16 mouse cellular contexts compared by ENCODE assay signal in genomic region chr10:61356095-61356494, GRCm38 (mm10). TPM values are rescaled to one million over a fixed set of nuclear protein-coding genes. Genes with fewer than 3 reads are reported as not detected.
DNase-seq lines count a peak whose midpoint lies in the region; ATAC-seq and TF ChIP-seq lines count a peak whose summit lies in the region.
"Had no signal": no experiment of that assay in that cellular context is flagged by ENCODE, and none has a peak within 500 bp of the region (broad histone marks: within the 10 kb centered on the region; RNA-seq: fewer than 3 reads in every experiment).

No protein-coding gene starts in this region.

- 0 out of 2 replicates have a peak, but pooled peaks have one; percentile 6 for TF ChIP-seq CTCF in liver, adult 2 months (IDR thresholded peaks at IDR 0.05; ENCODE audit: low read depth, low read length)
- peak; percentile 93 for TF ChIP-seq CTCF in E14TG2a.4 (conservative IDR thresholded peaks at IDR 0.05; ENCODE audit: low read length)

- H3K9me3 ChIP-seq in liver, embryonic 11.5 days (ENCODE audit: control insufficient read depth, low read length): no peaks in the 10 kb centered on the region
- 0 out of 2 replicates have a peak, but pooled peaks cover 7% of the 10 kb centered on the region for H3K9me3 ChIP-seq in E14TG2a.4 (ENCODE audit: low read length)
- H3K9me3 ChIP-seq: kidney, embryonic 15.5 days; limb, embryonic 13.5 days had no signal

- WGBS in liver, adult 2 months: 97% methylated on average over 5 of the region's 5 CpGs
- 95% methylated on average over 5 of the region's 5 CpGs for WGBS in liver, embryonic 11.5 days

- no peak overlapping the region for H3K4me3 ChIP-seq in liver, adult 2 months (ENCODE audit: insufficient read depth, low read depth, low read length)
- H3K4me3 ChIP-seq in liver, embryonic 11.5 days (ENCODE audit: low read depth, low read length): no peak overlapping the region
- H3K4me3 ChIP-seq in E14TG2a.4 (replicated peaks; ENCODE audit: low read length): peak overlapping the region; percentile 71
- H3K4me3 ChIP-seq: erythroblast, embryonic 14.5 days; heart, embryonic 12.5 days; hindbrain, embryonic 10.5 days; kidney, embryonic 15.5 days; limb, embryonic 13.5 days had no signal

- H3K4me2 ChIP-seq in liver, embryonic 11.5 days: no peak overlapping the region
- H3K4me2 ChIP-seq: heart, embryonic 12.5 days; kidney, embryonic 15.5 days; limb, embryonic 13.5 days had no signal

- DNase-seq in adrenal gland, postnatal 14 days: peak; percentile 8
- DNase-seq in adrenal gland, postnatal 4 days (ENCODE audit: low spot score in 2 of 2): no peak
- no peak for DNase-seq in liver, adult 2 months (ENCODE audit: extremely low read depth, low read depth, low spot score)
- DNase-seq in liver, embryonic 11.5 days (ENCODE audit: low spot score): no peak
- peak; percentile 22 for DNase-seq in c-Kit-positive CD71-positive TER-119-positive erythroid progenitor cells, embryonic 14.5 days (ENCODE audit: low spot score)
- no peak for DNase-seq in right cerebral cortex, postnatal 14 days
- no peak for DNase-seq in cerebellum, adult 11-12 months
- DNase-seq: layer of hippocampus, postnatal 36 days had no signal

- no peaks in the 10 kb centered on the region for H3K4me1 ChIP-seq in liver, adult 2 months (ENCODE audit: control insufficient read depth, insufficient read depth, low read length)
- no peaks in the 10 kb centered on the region for H3K4me1 ChIP-seq in liver, embryonic 11.5 days (replicated peaks; ENCODE audit: control insufficient read depth, insufficient read depth, low read length)
- H3K4me1 ChIP-seq in E14TG2a.4 (replicated peaks; ENCODE audit: low read depth, low read length): peaks cover 88% of the 10 kb centered on the region

- no peak overlapping the region for H3K9ac ChIP-seq in liver, adult 2 months (ENCODE audit: low read depth, low read length)
- H3K9ac ChIP-seq in liver, embryonic 11.5 days (ENCODE audit: low read depth, low read length): no peak overlapping the region
- H3K9ac ChIP-seq: heart, embryonic 12.5 days; kidney, embryonic 15.5 days; limb, embryonic 13.5 days had no signal

- ATAC-seq in liver, embryonic 11.5 days (replicated peaks; ENCODE audit: low FRiP score): no peak

- peaks cover 3% of the 10 kb centered on the region; the same call in 1 of the 2 replicates for H3K36me3 ChIP-seq in liver, adult 2 months (ENCODE audit: control insufficient read depth, insufficient read depth, low read length)
- peaks cover 5% of the 10 kb centered on the region; the same call in 1 of the 2 replicates for H3K36me3 ChIP-seq in liver, embryonic 11.5 days (ENCODE audit: control insufficient read depth, insufficient read depth, low read length)
- H3K36me3 ChIP-seq in E14TG2a.4 (ENCODE audit: insufficient read depth, low read length): peaks cover 68% of the 10 kb centered on the region

- peaks cover 4% of the 10 kb centered on the region; the same call in 1 of the 2 replicates for H3K79me2 ChIP-seq in liver, adult 2 months (ENCODE audit: control insufficient read depth, insufficient read depth, low read length)

- no peak overlapping the region for H3K27ac ChIP-seq in liver, adult 2 months (replicated peaks; ENCODE audit: insufficient read depth, low read depth, low read length)
- no peak overlapping the region for H3K27ac ChIP-seq in liver, embryonic 11.5 days (ENCODE audit: low read depth, low read length)
- H3K27ac ChIP-seq: hindbrain, embryonic 10.5 days; kidney, embryonic 15.5 days; limb, embryonic 13.5 days had no signal

- H3K27me3 ChIP-seq in liver, adult 2 months (ENCODE audit: control insufficient read depth, insufficient read depth, low read length): no peaks in the 10 kb centered on the region
- H3K27me3 ChIP-seq in liver, embryonic 11.5 days (replicated peaks; ENCODE audit: control insufficient read depth, insufficient read depth, low read length): no peaks in the 10 kb centered on the region
- no peaks in the 10 kb centered on the region for H3K27me3 ChIP-seq in E14TG2a.4 (ENCODE audit: insufficient read depth, low read length)
- H3K27me3 ChIP-seq: heart, embryonic 12.5 days; kidney, embryonic 15.5 days; limb, embryonic 13.5 days had no signal

- TF ChIP-seq POLR2A in liver, adult 2 months (IDR thresholded peaks at IDR 0.05; ENCODE audit: extremely low read depth, insufficient read depth, low read length): no peak

RNA-seq across cellular contexts. Expression of gene Pald1, which starts 27.2 kb away (rescaled TPM):
- 41.8 and 44.5 TPM in 2 replicates for total RNA-seq in adrenal gland, postnatal 14 days (2021)
- 10 to 100 TPM; 34.5 to 35.9 TPM for total RNA-seq in adrenal gland, postnatal 4 days (2021)
- 7.5 and 8.0 TPM in 2 replicates for total RNA-seq in liver, adult 2 months (2014; rRNA removed)
- polyA plus RNA-seq in liver, adult 2 months (2012; rRNA removed): 6.6 and 8.1 TPM in 2 replicates
- polyA plus RNA-seq in liver, embryonic 11.5 days (2014; fragmentation: Nextera tagmentation; extraction: Ambion mirVana): 17.0 and 18.4 TPM in 2 replicates

RNA-seq across cellular contexts. Expression of gene Prf1, which starts 58.5 kb away (rescaled TPM):
- 0.22 and 0.26 TPM in 2 replicates for total RNA-seq in adrenal gland, postnatal 14 days (2021)
- under 1 TPM in 1 of 2 experiments, not detected in 1; 0.28 TPM for total RNA-seq in adrenal gland, postnatal 4 days (2021)
- total RNA-seq in liver, adult 2 months (2014; rRNA removed): 0.27 and 0.28 TPM in 2 replicates
- 0.18 and 0.26 TPM in 2 replicates for polyA plus RNA-seq in liver, adult 2 months (2012; rRNA removed)
- 0.06 and 0.19 TPM in 2 replicates for polyA plus RNA-seq in liver, embryonic 11.5 days (2014; fragmentation: Nextera tagmentation; extraction: Ambion mirVana)
- total RNA-seq: gastrocnemius, adult 8-10 months; layer of hippocampus, postnatal 36 days had no signal
- polyA plus RNA-seq: C2C12; erythroblast, embryonic 14.5 days; heart, embryonic 12.5 days; hindbrain, embryonic 10.5 days; kidney, embryonic 15.5 days had no signal

Comparison
In these comparisons a context has a peak if more than half of its experiments do, and no peak if none do; other contexts are left out.
1. DNase-seq: peak in adrenal gland, postnatal 14 days (single experiment) and c-Kit-positive CD71-positive TER-119-positive erythroid progenitor cells, embryonic 14.5 days (single experiment); none in adrenal gland, postnatal 4 days (0 of 2), liver, adult 2 months (single experiment), liver, embryonic 11.5 days (single experiment), right cerebral cortex, postnatal 14 days (single experiment) and cerebellum, adult 11-12 months (single experiment).